Mouse (Mus musculus) skeletal muscle tissue, postnatal 0 days (tissue): ENCODE results near the gene Specc1. TPM values are rescaled to one million over a fixed set of nuclear protein-coding genes. Genes with fewer than 3 reads are reported as not detected.

Experiments used
- polyA plus RNA-seq: library from polyadenylated mRNA; unstranded; fragments of >200 nt; fragmentation: Nextera tagmentation; extraction: Ambion mirVana; gene quantifications from 2 replicates; pipeline ENCODE4 v1.2.1, GENCODE M21; 2015

The Specc1 gene
- polyA plus RNA-seq, result 3.1 and 4.0 TPM in 2 replicates

GRCm38 (mm10) chr11:61956572-61957295 lies at the start of gene Specc1:
TSS of gene Specc1 (plus strand) at chr11:61956763.

GRCm38 (mm10) chr11:61930098-61930517 lies 26.5 kb upstream of the Specc1 start, which contains the start of gene Akap10:
TSS of gene Akap10 (minus strand) at chr11:61930252.

GRCm38 (mm10) chr11:62248401-62249244 lies 292.1 kb downstream of the Specc1 start, which contains the start of gene Adora2b:
TSS of gene Adora2b (plus strand) at chr11:62248984.

Other genes starting within 250 kb of the Specc1 start
- gene Slc5a10, start 235.9 kb upstream of the Specc1 start, polyA plus RNA-seq, result 0.13 TPM in 1 of 2 replicates, not detected in the other
- gene Prpsap2, start 194.7 kb upstream of the Specc1 start, polyA plus RNA-seq, result 7.9 and 9.4 TPM in 2 replicates
- 11.1 TPM in 2 replicates for gene Ulk2, start 101.7 kb upstream of the Specc1 start, polyA plus RNA-seq
- gene Akap10, start 26.5 kb upstream of the Specc1 start, polyA plus RNA-seq, result 5.9 and 7.2 TPM in 2 replicates